Mouse (Mus musculus) myocyte (in vitro differentiated cells): ENCODE results near the gene Micall1. TPM values are rescaled to one million over a fixed set of nuclear protein-coding genes. Genes with fewer than 3 reads are reported as not detected.
A peak's percentile ranks its signal among the peaks of the same experiment; 100 is the strongest.

Experiments
- H3K27me3 ChIP-seq: one replicate; pipeline ENCODE4 v1.6.1; 2011; ENCODE audit not compliant: control insufficient read depth, insufficient read depth, insufficient read length
- H3K36me3 ChIP-seq: one replicate; pipeline ENCODE4 v1.6.1; 2011; ENCODE audit not compliant: control insufficient read depth, insufficient read depth
- H3K4me2 ChIP-seq: one replicate; pipeline ENCODE4 v1.6.1; 2011; ENCODE audit warnings: low read depth, control low read depth
- H3K4me3 ChIP-seq: one replicate; pipeline ENCODE4 v1.5.1; 2011; ENCODE audit warnings: mild to moderate bottlenecking, control low read depth, moderate library complexity
- H3K79me2 ChIP-seq: one replicate; pipeline ENCODE4 v1.6.1; 2011; ENCODE audit not compliant: control insufficient read depth, insufficient read depth
- H3ac ChIP-seq: one replicate; pipeline ENCODE4 v1.6.1; 2011; ENCODE audit not compliant: control insufficient read depth, insufficient read length
- CEBPB ChIP-seq: IDR thresholded peaks from 2 replicates; pipeline ENCODE4 v1.6.1; 2011; ENCODE audit warnings: mild to moderate bottlenecking, moderate library complexity; ENCODE audit not compliant: poor library complexity, insufficient read depth, severe bottlenecking
- E2F4 ChIP-seq: IDR thresholded peaks from one replicate; pipeline ENCODE4 v1.6.1; 2011; ENCODE audit warnings: mild to moderate bottlenecking, control low read depth, moderate library complexity; ENCODE audit not compliant: insufficient read depth
- MAX ChIP-seq: IDR thresholded peaks from one replicate; pipeline ENCODE4 v1.6.1; 2011; ENCODE audit warnings: low read depth, mild to moderate bottlenecking, control low read depth
- MYOD1 ChIP-seq, 3 experiments: IDR thresholded peaks; one replicate each; pipeline ENCODE4 v1.6.1; 2011; ENCODE audit warnings: control low read depth in 2 of 3, low read depth in 2 of 3, mild to moderate bottlenecking in 2 of 3, moderate library complexity in 1 of 3; ENCODE audit not compliant: insufficient read length in 2 of 3, control insufficient read depth in 1 of 3
- MYOG ChIP-seq, 3 experiments: IDR thresholded peaks; one replicate each; pipeline ENCODE4 v1.6.1; 2011; ENCODE audit warnings: control low read depth in 2 of 3, low read depth in 2 of 3, mild to moderate bottlenecking in 2 of 3; ENCODE audit not compliant: insufficient read length in 2 of 3, control insufficient read depth in 1 of 3, insufficient read depth in 1 of 3
- POLR2A ChIP-seq: IDR thresholded peaks from one replicate; pipeline ENCODE4 v1.6.1; 2011; ENCODE audit warnings: low read depth, mild to moderate bottlenecking, control low read depth, moderate library complexity; ENCODE audit not compliant: insufficient read length
- POLR2AphosphoS2 ChIP-seq: IDR thresholded peaks from one replicate; pipeline ENCODE4 v1.6.1; 2011; ENCODE audit warnings: low read depth, control low read depth; ENCODE audit not compliant: insufficient read length
- REST ChIP-seq: IDR thresholded peaks from one replicate; pipeline ENCODE4 v1.6.1; 2011; ENCODE audit warnings: mild to moderate bottlenecking, control low read depth, moderate library complexity; ENCODE audit not compliant: insufficient read depth, insufficient read length
- SRF ChIP-seq: IDR thresholded peaks from one replicate; pipeline ENCODE4 v1.6.1; 2011; ENCODE audit warnings: low read depth; ENCODE audit not compliant: control insufficient read depth, insufficient read length
- TCF12 ChIP-seq: IDR thresholded peaks from one replicate; pipeline ENCODE4 v1.6.1; 2011; ENCODE audit warnings: mild to moderate bottlenecking, control low read depth; ENCODE audit not compliant: poor library complexity, insufficient read depth, severe bottlenecking
- TCF3 ChIP-seq: IDR thresholded peaks from one replicate; pipeline ENCODE4 v1.6.1; 2011; ENCODE audit warnings: low read depth, control low read depth; ENCODE audit not compliant: insufficient read length
- USF1 ChIP-seq: IDR thresholded peaks from one replicate; pipeline ENCODE4 v1.6.1; 2011; ENCODE audit warnings: low read depth, mild to moderate bottlenecking, control low read depth, moderate library complexity
- polyA plus RNA-seq: library from polyadenylated mRNA; unstranded; fragments of >200 nt; fragmentation: generic; extraction: Trizol; gene quantifications from one replicate; pipeline ENCODE4 v1.2.1, GENCODE M21; 2012; ENCODE audit warnings: missing spikeins

The Micall1 gene
- polyA plus RNA-seq, 1 experiment, result 18.0 TPM

GRCm38 (mm10) chr15:79122119-79122518 is 13.4 kb downstream of the Micall1 start:
- no peak for TF ChIP-seq MYOD1 (IDR thresholded peaks at IDR 0.05; ENCODE audit: control insufficient read depth in 1 of 3, insufficient read length in 2 of 3, low read depth in 2 of 3)
- no peak for TF ChIP-seq CEBPB
- TF ChIP-seq USF1, result no peak
- no peak overlapping the region for H3K4me3 ChIP-seq
- no peak overlapping the region for H3ac ChIP-seq
- no peaks in the 10 kb centered on the region for H3K79me2 ChIP-seq
- no peaks in the 10 kb centered on the region for H3K27me3 ChIP-seq
- no peak overlapping the region for H3K4me2 ChIP-seq
- H3K36me3 ChIP-seq, result peaks cover 34% of the 10 kb centered on the region

- TF ChIP-seq MYOD1 (IDR thresholded peaks at IDR 0.05; ENCODE audit: control insufficient read depth in 1 of 3, insufficient read length in 2 of 3, low read depth in 2 of 3) (no peak), E2F4 (no peak), MYOG (IDR thresholded peaks at IDR 0.05; ENCODE audit: control insufficient read depth in 1 of 3, insufficient read depth in 1 of 3, insufficient read length in 2 of 3, low read depth in 2 of 3) (no peak), TCF3 (no peak)
- Histone ChIP-seq H3K4me2 (no peak overlapping the region), H3K79me2 (no peaks in the 10 kb centered on the region)
Measured at GRCm38 (mm10) chr15:79122546-79122945, 13.8 kb downstream of the Micall1 start.

DNA sequence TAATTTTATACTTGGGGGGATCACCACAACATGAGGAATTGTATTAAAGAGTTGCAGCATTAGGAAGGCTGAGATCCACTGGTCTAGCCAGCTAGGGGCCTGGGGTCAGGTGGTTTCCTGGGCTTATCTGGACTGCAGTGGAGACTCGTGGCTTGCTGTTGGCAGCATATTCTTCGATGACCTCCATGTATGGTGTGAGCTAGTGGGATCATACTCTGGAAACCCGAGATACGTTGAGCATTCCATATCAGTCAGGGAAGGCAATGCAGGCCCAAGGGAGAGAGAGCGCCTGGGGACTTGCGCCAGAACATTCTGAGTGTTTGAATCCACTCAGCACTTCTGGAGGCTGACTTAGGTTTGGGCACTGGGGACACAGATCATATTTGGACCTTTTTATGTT is 15.1 kb downstream of the Micall1 start:
- no peaks in the 10 kb centered on the region for H3K27me3 ChIP-seq
- H3K79me2 ChIP-seq, result no peaks in the 10 kb centered on the region
- H3K4me3 ChIP-seq, result no peak overlapping the region
- H3K36me3 ChIP-seq, result peaks cover 31% of the 10 kb centered on the region
- TF ChIP-seq POLR2AphosphoS2, result no peak
- TF ChIP-seq MAX, result no peak
- H3K4me2 ChIP-seq, result no peak overlapping the region
- no peak overlapping the region for H3ac ChIP-seq

More at GRCm38 (mm10) chr15:79122546-79122945, 13.8 kb downstream of the Micall1 start:
- no peak overlapping the region for H3ac ChIP-seq
- no peaks in the 10 kb centered on the region for H3K27me3 ChIP-seq
- no peak overlapping the region for H3K4me3 ChIP-seq
- H3K36me3 ChIP-seq, result peaks cover 35% of the 10 kb centered on the region

DNA sequence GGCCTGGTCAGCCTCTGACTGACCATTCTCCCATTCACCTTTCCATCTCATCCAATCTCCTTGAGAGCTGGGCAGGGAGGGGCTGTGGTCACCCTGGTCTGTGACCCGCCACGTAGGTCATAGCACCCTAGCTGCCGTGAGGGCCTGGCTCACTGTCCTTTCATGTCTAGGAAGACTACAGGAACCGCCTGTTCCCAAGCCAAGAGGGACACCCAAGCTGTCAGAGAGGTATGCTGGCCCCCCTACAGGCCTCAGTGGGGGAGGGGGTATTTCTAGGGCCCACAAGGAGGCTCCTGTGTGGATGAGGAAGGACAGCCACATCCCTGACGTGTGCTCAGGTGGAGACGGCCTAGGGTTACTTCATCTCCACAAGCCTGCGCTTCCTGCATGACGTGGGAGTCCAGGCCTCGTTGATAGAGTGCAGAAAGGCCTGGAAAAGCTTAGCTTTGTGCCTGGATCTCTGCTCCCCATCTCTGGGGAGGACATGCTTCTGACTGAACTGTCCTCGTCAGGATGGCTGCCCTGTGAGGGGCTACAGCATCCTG is 15.7 kb downstream of the Micall1 start:
- Histone ChIP-seq H3K4me3 (no peak overlapping the region), H3K27me3 (no peaks in the 10 kb centered on the region), H3ac (no peak overlapping the region), H3K4me2 (no peak overlapping the region), H3K36me3 (peaks cover 26% of the 10 kb centered on the region), H3K79me2 (no peaks in the 10 kb centered on the region)
- TF ChIP-seq MYOD1 (IDR thresholded peaks at IDR 0.05; ENCODE audit: control insufficient read depth in 1 of 3, insufficient read length in 2 of 3, low read depth in 2 of 3), result no peak
- TF ChIP-seq TCF12, result no peak
- TF ChIP-seq POLR2A, result no peak
- no peak for TF ChIP-seq SRF
- no peak for TF ChIP-seq USF1
- no peak for TF ChIP-seq CEBPB
- no peak for TF ChIP-seq TCF3
- no peak for TF ChIP-seq MYOG (IDR thresholded peaks at IDR 0.05; ENCODE audit: control insufficient read depth in 1 of 3, insufficient read depth in 1 of 3, insufficient read length in 2 of 3, low read depth in 2 of 3)
- no peak for TF ChIP-seq MAX
- no peak for TF ChIP-seq POLR2AphosphoS2
- no peak for TF ChIP-seq REST
- no peak for TF ChIP-seq E2F4

DNA sequence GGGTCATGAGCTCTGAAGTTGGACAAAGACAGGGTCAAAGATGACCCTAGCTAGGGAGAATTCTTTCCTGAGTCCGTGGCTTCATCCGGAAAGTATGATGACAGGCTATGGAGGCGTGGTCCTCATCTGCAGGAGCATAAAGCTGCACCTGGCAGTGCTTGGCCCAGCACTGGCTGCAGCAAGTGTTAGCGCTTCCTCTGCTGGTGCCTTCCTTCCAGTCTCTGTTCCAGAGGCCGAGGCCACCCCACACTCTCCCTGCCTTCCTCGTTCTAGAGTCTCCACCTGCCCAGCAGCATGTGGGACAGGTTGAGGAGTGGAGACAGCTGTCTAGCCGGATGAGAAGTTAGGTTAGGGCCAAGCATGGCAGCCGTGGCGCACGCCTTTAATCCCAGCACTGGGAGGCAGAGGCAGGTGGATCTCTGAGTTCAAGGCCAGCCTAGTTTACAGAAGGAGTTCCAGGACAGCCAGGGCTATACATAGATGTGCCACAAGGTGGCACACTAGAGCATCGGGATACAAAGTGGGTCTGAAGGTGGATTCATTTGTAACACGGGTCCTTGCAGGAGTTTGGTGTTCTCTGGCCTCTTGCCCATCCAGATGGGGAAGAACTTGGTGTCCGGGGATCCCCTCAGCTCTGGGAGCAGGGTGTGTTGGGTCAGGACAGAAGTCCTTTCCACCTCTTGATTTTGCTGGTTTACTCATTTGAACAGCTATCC is 17.7 kb downstream of the Micall1 start:
- H3K4me2 ChIP-seq, result no peak overlapping the region
- H3K79me2 ChIP-seq, result no peaks in the 10 kb centered on the region
- TF ChIP-seq MYOG (IDR thresholded peaks at IDR 0.05; ENCODE audit: control insufficient read depth in 1 of 3, insufficient read depth in 1 of 3, insufficient read length in 2 of 3, low read depth in 2 of 3) (peak in 1 of 3 experiments; percentile 51), MYOD1 (IDR thresholded peaks at IDR 0.05; ENCODE audit: control insufficient read depth in 1 of 3, insufficient read length in 2 of 3, low read depth in 2 of 3) (peak in 2 of 3 experiments; percentile 11 to 66), POLR2A (no peak), CEBPB (no peak)
- H3K4me3 ChIP-seq, result no peak overlapping the region
- H3ac ChIP-seq, result no peak overlapping the region
- H3K36me3 ChIP-seq, result peaks cover 43% of the 10 kb centered on the region
- H3K27me3 ChIP-seq, result no peaks in the 10 kb centered on the region
